Mouse (Mus musculus) MEL (cell line): ENCODE results near the gene Chst14. TPM values are rescaled to one million over a fixed set of nuclear protein-coding genes. Genes with fewer than 3 reads are reported as not detected.
A peak's percentile ranks its signal among the peaks of the same experiment; 100 is the strongest.

Source experiments
- DNase-seq: peaks from one replicate; pipeline ENCODE4 v3.0.0; 2011; ENCODE audit warnings: low read depth, low spot score
- H3K27ac ChIP-seq: 2 replicates; pipeline ENCODE4 v1.5.1; 2012; ENCODE audit warnings: low read depth, mild to moderate bottlenecking, control low read depth, low read length, moderate library complexity; ENCODE audit not compliant: control insufficient read depth
- H3K27me3 ChIP-seq, 2 experiments: fragments of 150-350 bp in 1 of 2; sonication (generic) in 1 of 2; 2 replicates each; pipeline ENCODE4 v1.6.1; 2012; ENCODE audit warnings: low read length in 2 of 2, mild to moderate bottlenecking in 2 of 2, improper control_type of control experiment in 1 of 2, moderate library complexity in 1 of 2; ENCODE audit not compliant: insufficient read depth in 2 of 2, control insufficient read depth in 1 of 2
- H3K36me3 ChIP-seq, 2 experiments: 2 replicates each; pipeline ENCODE4 v1.6.1; 2012 to 2014; ENCODE audit warnings: low read length in 2 of 2, improper control_type of control experiment in 1 of 2, inconsistent platforms in 1 of 2, mild to moderate bottlenecking in 1 of 2; ENCODE audit not compliant: insufficient read depth in 2 of 2, control insufficient read depth in 1 of 2
- H3K4me1 ChIP-seq, 2 experiments: fragments of 150-350 bp in 1 of 2; sonication (generic) in 1 of 2; 2 replicates each; pipeline ENCODE4 v1.6.1; 2012; ENCODE audit warnings: low read length in 2 of 2, improper control_type of control experiment in 1 of 2, mild to moderate bottlenecking in 1 of 2; ENCODE audit not compliant: insufficient read depth in 2 of 2, control insufficient read depth in 1 of 2
- H3K4me3 ChIP-seq, 2 experiments: fragments of 150-350 bp in 1 of 2; sonication (generic) in 1 of 2; 2 replicates each; pipeline ENCODE4 v1.5.1; 2012; ENCODE audit warnings: low read depth in 2 of 2, low read length in 2 of 2, mild to moderate bottlenecking in 2 of 2, moderate library complexity in 2 of 2, control low read depth in 1 of 2, improper control_type of control experiment in 1 of 2; ENCODE audit not compliant: control insufficient read depth in 1 of 2, insufficient read depth in 1 of 2
- H3K79me2 ChIP-seq: 2 replicates; pipeline ENCODE4 v1.6.1; 2012; ENCODE audit warnings: mild to moderate bottlenecking, low read length, moderate library complexity; ENCODE audit not compliant: control insufficient read depth, poor library complexity, insufficient read depth
- H3K9ac ChIP-seq: 2 replicates; pipeline ENCODE4 v1.6.1; 2012; ENCODE audit warnings: low read depth, mild to moderate bottlenecking, control low read depth, low read length, moderate library complexity; ENCODE audit not compliant: control insufficient read depth, poor library complexity, severe bottlenecking
- H3K9me3 ChIP-seq: fragments of 150-350 bp; sonication (generic); replicated peaks from 2 replicates; pipeline ENCODE4 v1.6.1; 2012; ENCODE audit warnings: mild to moderate bottlenecking, low read length, improper control_type of control experiment, moderate library complexity; ENCODE audit not compliant: insufficient read depth
- CHD2 ChIP-seq: IDR thresholded peaks from 2 replicates; pipeline ENCODE4 v1.6.1; 2011; ENCODE audit warnings: low read length, improper control_type of control experiment
- CTCF ChIP-seq, 3 experiments: IDR thresholded peaks in 2 of 3; conservative IDR thresholded peaks in 1 of 3; 2 replicates each; pipeline ENCODE4 v1.5.1; 2011 to 2012; ENCODE audit warnings: low read length in 3 of 3, low read depth in 2 of 3, mild to moderate bottlenecking in 2 of 3, improper control_type of control experiment in 1 of 3, inconsistent platforms in 1 of 3, mixed read lengths in 1 of 3, moderate library complexity in 1 of 3; ENCODE audit not compliant: control insufficient read depth in 1 of 3, insufficient read depth in 1 of 3, poor library complexity in 1 of 3, severe bottlenecking in 1 of 3
- GATA1 ChIP-seq: IDR thresholded peaks from 2 replicates; pipeline ENCODE4 v1.6.1; 2011; ENCODE audit warnings: low read depth, low read length, improper control_type of control experiment
- HCFC1 ChIP-seq: IDR thresholded peaks from 2 replicates; pipeline ENCODE4 v1.6.1; 2012; ENCODE audit warnings: low read depth, mild to moderate bottlenecking, inconsistent platforms, low read length, improper control_type of control experiment, moderate library complexity
- KAT2A ChIP-seq: conservative IDR thresholded peaks from 2 replicates; pipeline ENCODE4 v1.6.1; 2012; ENCODE audit warnings: low read depth, low read length, improper control_type of control experiment, inconsistent platforms
- MAFK ChIP-seq: IDR thresholded peaks from 2 replicates; pipeline ENCODE4 v1.6.1; 2011; ENCODE audit warnings: low read depth, mild to moderate bottlenecking, low read length, improper control_type of control experiment, borderline replicate concordance
- MAX ChIP-seq: IDR thresholded peaks from 2 replicates; pipeline ENCODE4 v1.6.1; 2011; ENCODE audit warnings: low read length, improper control_type of control experiment
- MXI1 ChIP-seq: IDR thresholded peaks from 2 replicates; pipeline ENCODE4 v1.6.1; 2011; ENCODE audit warnings: mild to moderate bottlenecking, low read depth, low read length, improper control_type of control experiment
- MYC ChIP-seq: IDR thresholded peaks from 2 replicates; pipeline ENCODE4 v1.6.1; 2011; ENCODE audit warnings: low read depth, mild to moderate bottlenecking, low read length, improper control_type of control experiment, moderate library complexity
- RAD21 ChIP-seq: IDR thresholded peaks from 2 replicates; pipeline ENCODE4 v1.6.1; 2011; ENCODE audit warnings: mild to moderate bottlenecking, low read depth, low read length, improper control_type of control experiment
- SIN3A ChIP-seq: IDR thresholded peaks from 2 replicates; pipeline ENCODE4 v1.6.1; 2012; ENCODE audit warnings: low read length, improper control_type of control experiment, inconsistent platforms
- SMC3 ChIP-seq: IDR thresholded peaks from 2 replicates; pipeline ENCODE4 v1.6.1; 2011; ENCODE audit warnings: low read depth, low read length, improper control_type of control experiment
- TBP ChIP-seq: IDR thresholded peaks from 2 replicates; pipeline ENCODE4 v1.8.0; 2011; ENCODE audit warnings: low read depth, low read length, improper control_type of control experiment
- UBTF ChIP-seq: IDR thresholded peaks from 2 replicates; pipeline ENCODE4 v1.6.1; 2012; ENCODE audit warnings: low read depth, mild to moderate bottlenecking, inconsistent platforms, low read length, improper control_type of control experiment, moderate library complexity, borderline replicate concordance; ENCODE audit not compliant: insufficient read depth
- USF1 ChIP-seq: IDR thresholded peaks from 2 replicates; pipeline ENCODE4 v1.6.1; 2014; ENCODE audit warnings: low read depth, mild to moderate bottlenecking, inconsistent platforms, low read length, improper control_type of control experiment, moderate library complexity
- ZC3H11A ChIP-seq: IDR thresholded peaks from 2 replicates; pipeline ENCODE4 v1.6.1; 2012; ENCODE audit warnings: low read depth, mild to moderate bottlenecking, inconsistent platforms, low read length, improper control_type of control experiment
- ZKSCAN1 ChIP-seq: IDR thresholded peaks from 2 replicates; pipeline ENCODE4 v1.6.1; 2012; ENCODE audit warnings: low read depth, mild to moderate bottlenecking, inconsistent platforms, low read length, improper control_type of control experiment, moderate library complexity
- polyA plus RNA-seq, 2 experiments: library from polyadenylated mRNA; stranded (reverse) in 1 of 2; unstranded in 1 of 2; fragments of >175 nt in 1 of 2; fragments of >200 nt in 1 of 2; gene quantifications; 2 replicates each; pipeline versions ENCODE4 v1.2.1 to v1.2.4; 2012; ENCODE audit warnings: low replicate concordance in 2 of 2, low read depth in 1 of 2; ENCODE audit not compliant: insufficient read length in 2 of 2, insufficient read depth in 1 of 2, missing spikeins in 1 of 2
- total RNA-seq: library from RNA; depleted of rRNA; stranded (reverse); fragments of 300-350 nt; gene quantifications from 2 replicates; pipeline ENCODE4 v1.2.3, GENCODE M21; 2012

The Chst14 gene
- total and polyA plus RNA-seq, 3 experiments, result 2.2 to 5.0 TPM; not detected in 1

DNA sequence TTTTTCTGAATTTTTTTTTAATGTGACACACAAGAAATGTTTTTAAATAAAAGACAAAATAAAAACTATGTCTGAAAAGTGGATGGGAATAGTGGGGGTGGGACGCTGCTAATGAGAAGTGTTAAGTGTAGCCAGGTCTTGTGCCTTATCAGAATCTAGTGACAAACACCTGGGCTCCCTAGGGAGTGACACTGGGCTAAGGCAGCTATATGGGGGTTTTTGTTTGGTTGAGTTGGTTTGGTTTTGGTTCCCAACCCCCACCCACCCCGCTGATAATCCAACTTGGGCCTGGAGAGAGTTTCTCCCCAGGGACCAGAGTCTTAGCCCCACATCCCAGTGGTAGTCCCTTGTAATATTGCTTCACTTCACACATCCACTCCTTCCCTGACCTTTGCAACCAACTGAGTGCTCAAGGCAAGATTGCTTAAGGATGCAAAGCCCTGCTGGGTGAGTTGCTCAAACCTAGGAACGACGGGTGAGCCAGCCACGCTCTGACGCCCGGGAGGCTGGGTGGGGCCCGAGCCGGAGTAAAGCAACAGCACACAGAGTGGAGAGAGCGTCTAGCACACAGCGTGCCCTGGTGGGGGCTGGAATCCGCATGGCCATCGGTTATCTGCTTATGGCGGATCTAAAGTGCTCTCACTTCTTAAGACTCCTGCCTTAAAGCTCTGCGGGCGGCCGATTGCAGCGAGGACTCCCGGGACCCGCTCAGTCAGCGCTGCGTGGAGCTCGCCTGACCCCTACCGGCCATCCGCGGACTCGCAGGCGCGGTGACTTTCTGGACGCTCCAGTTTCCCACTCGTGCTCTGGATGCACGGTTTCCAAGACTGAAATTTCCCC lies 43.2 kb upstream of the Chst14 start:
- no peaks in the 10 kb centered on the region for H3K27me3 ChIP-seq
- no peaks in the 10 kb centered on the region; a peak in 1 of 4 replicates for H3K36me3 ChIP-seq
- peak overlapping the region; percentile 65 for H3K9ac ChIP-seq
- H3K79me2 ChIP-seq, result no peaks in the 10 kb centered on the region
- no peaks in the 10 kb centered on the region for H3K9me3 ChIP-seq
- peaks cover under 1 to 5% of the 10 kb centered on the region in 2 experiments; a peak in 3 of 4 replicates for H3K4me1 ChIP-seq
- H3K27ac ChIP-seq, result no peak overlapping the region
- DNase-seq, result peak; percentile 82
- peak overlapping the region; percentile 62 to 63 for H3K4me3 ChIP-seq
- TF ChIP-seq UBTF (no peak), MAFK (no peak), RAD21 (peak; percentile 99), MXI1 (peak; percentile 23; the same call in 1 of the 2 replicates), CTCF (IDR thresholded peaks at IDR 0.05 in 2 of 3, conservative IDR thresholded peaks at IDR 0.05 in 1 of 3; ENCODE audit: control insufficient read depth in 1 of 3, insufficient read depth in 1 of 3, low read depth in 2 of 3, low read length in 3 of 3, poor library complexity in 1 of 3, severe bottlenecking in 1 of 3) (peak; percentile 96 to 99 (median 98)), TBP (no peak), KAT2A (no peak), SIN3A (peak; percentile 66), GATA1 (no peak), SMC3 (peak; percentile 94), ZC3H11A (peak; percentile 97), USF1 (no peak), MYC (0 out of 2 replicates have a peak, but pooled peaks have one; percentile 47)
- TF ChIP-seq, all 39 proteins: peak for 7

- Histone ChIP-seq H3K9ac (peak overlapping the region; percentile 3), H3K36me3 (peaks cover 0 to 5% of the 10 kb centered on the region in 2 experiments; a peak in 2 of 4 replicates), H3K27me3 (no peaks in the 10 kb centered on the region), H3K4me3 (peak overlapping the region; percentile 41 to 42), H3K4me1 (peaks cover 4 to 18% of the 10 kb centered on the region in 2 experiments), H3K27ac (peak overlapping the region; percentile 0; the same call in 1 of the 2 replicates), H3K79me2 (no peaks in the 10 kb centered on the region), H3K9me3 (no peaks in the 10 kb centered on the region)
- no peak for DNase-seq
- TF ChIP-seq CHD2 (no peak), MAX (no peak), ZKSCAN1 (no peak), HCFC1 (no peak)
These were observed 38.9 kb upstream of the Chst14 start for GRCm38 (mm10) chr2:118887440-118887839.
